Mouse (Mus musculus) forebrain, embryonic 13.5 days (tissue): Measurements from ENCODE around the gene St3gal4. TPM values are rescaled to one million over a fixed set of nuclear protein-coding genes. Genes with fewer than 3 reads are reported as not detected.

ENCODE experiments used
- ATAC-seq: fragments of 200-750 bp; cut with Nextera tagmentation; 2 replicates; pipeline ENCODE4 v1.8.0; 2017
- H3K27ac ChIP-seq: fragments of 300-500 bp; sonication (generic); 2 replicates; pipeline ENCODE4 v1.5.1; 2015; ENCODE audit warnings: inconsistent platforms, mild to moderate bottlenecking, moderate library complexity
- H3K27me3 ChIP-seq: fragments of 300-500 bp; sonication (generic); 2 replicates; pipeline ENCODE4 v1.6.1; 2015; ENCODE audit warnings: mild to moderate bottlenecking, inconsistent platforms
- H3K36me3 ChIP-seq: fragments of 300-500 bp; sonication (generic); 2 replicates; pipeline ENCODE4 v1.6.1; 2015; ENCODE audit warnings: mild to moderate bottlenecking, inconsistent platforms; ENCODE audit not compliant: poor library complexity, severe bottlenecking
- H3K4me1 ChIP-seq: fragments of 300-500 bp; sonication (generic); 2 replicates; pipeline ENCODE4 v1.6.1; 2015; ENCODE audit warnings: inconsistent platforms
- H3K4me2 ChIP-seq: fragments of 300-500 bp; sonication (generic); 2 replicates; pipeline ENCODE4 v1.6.1; 2015; ENCODE audit warnings: inconsistent platforms, mild to moderate bottlenecking, moderate library complexity
- H3K4me3 ChIP-seq: fragments of 300-500 bp; sonication (generic); 2 replicates; pipeline ENCODE4 v1.5.1; 2015; ENCODE audit warnings: mild to moderate bottlenecking, inconsistent platforms
- H3K9ac ChIP-seq: fragments of 300-500 bp; sonication (generic); 2 replicates; pipeline ENCODE4 v1.6.1; 2015; ENCODE audit warnings: mild to moderate bottlenecking, inconsistent platforms
- H3K9me3 ChIP-seq: fragments of 300-500 bp; sonication (generic); replicated peaks from 2 replicates; pipeline ENCODE4 v1.6.1; 2016; ENCODE audit warnings: inconsistent platforms
- WGBS: fragments of 180-500 bp; shearing (Covaris S2); methylation state at CpG from one replicate; pipeline ENCODE4 v1.1.7; 2015; 5-methylcytosine and 5-hydroxymethylcytosine counted together
- polyA plus RNA-seq: library from polyadenylated mRNA; unstranded; fragments of >200 nt; fragmentation: Nextera tagmentation; extraction: Ambion mirVana; gene quantifications from 2 replicates; pipeline ENCODE4 v1.2.1, GENCODE M21; 2015

St3gal4 gene
- polyA plus RNA-seq, 1 experiment from 2014 or later = 10.8 TPM

DNA sequence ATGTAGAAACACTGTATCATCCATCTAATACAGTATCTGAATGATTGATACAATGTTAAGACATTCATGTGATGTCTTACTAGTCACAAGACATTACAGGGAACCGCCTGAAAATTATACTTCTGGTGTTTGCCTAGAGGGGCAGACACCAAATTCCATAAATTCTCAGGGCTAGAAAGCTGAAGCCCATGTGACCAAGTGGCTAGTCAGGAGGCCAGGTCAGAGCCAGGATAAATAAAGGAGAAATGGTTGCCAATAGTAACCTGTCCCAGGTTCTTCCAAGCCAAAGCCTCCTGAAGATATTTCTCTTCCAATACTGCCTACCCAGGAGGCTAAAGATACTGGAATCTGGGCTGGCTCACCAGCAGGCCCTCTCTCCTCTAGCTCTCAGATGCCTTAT, 23.3 kb downstream of the St3gal4 start:
- H3K4me2 ChIP-seq = no peak overlapping the region
- no peaks in the 10 kb centered on the region for H3K36me3 ChIP-seq
- ATAC-seq = no peak
- H3K9ac ChIP-seq = no peak overlapping the region
- no peak overlapping the region for H3K27ac ChIP-seq
- H3K4me3 ChIP-seq = no peak overlapping the region
- H3K27me3 ChIP-seq = no peaks in the 10 kb centered on the region
- 97% methylated on average over 1 of the region's 1 CpGs for WGBS
- no peaks in the 10 kb centered on the region for H3K4me1 ChIP-seq
- no peaks in the 10 kb centered on the region for H3K9me3 ChIP-seq

DNA sequence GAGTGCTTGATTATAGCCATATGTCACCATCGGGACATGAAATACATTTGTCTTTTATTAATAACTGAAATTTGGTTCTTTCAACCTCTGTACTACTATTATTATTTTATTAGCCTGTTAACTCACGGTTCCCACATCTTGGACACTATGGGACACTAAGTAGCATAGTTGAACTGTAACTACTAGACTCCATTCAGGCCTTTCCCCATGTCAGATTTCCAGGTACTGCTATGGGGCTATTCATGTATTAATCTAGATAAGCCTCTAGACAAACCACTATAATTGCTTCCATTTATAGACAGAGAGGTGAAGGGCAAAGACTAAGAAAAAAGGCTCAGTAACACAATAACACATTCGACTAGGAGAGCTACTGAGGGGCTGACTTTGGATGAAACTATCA, 25.7 kb downstream of the St3gal4 start:
- ATAC-seq = no peak
- no peaks in the 10 kb centered on the region for H3K27me3 ChIP-seq
- H3K4me2 ChIP-seq = no peak overlapping the region
- H3K36me3 ChIP-seq = no peaks in the 10 kb centered on the region
- H3K9me3 ChIP-seq = no peaks in the 10 kb centered on the region
- H3K27ac ChIP-seq = no peak overlapping the region
- no peak overlapping the region for H3K4me3 ChIP-seq
- 89% methylated on average over 3 of the region's 3 CpGs for WGBS
- no peak overlapping the region for H3K9ac ChIP-seq
- no peaks in the 10 kb centered on the region for H3K4me1 ChIP-seq

DNA sequence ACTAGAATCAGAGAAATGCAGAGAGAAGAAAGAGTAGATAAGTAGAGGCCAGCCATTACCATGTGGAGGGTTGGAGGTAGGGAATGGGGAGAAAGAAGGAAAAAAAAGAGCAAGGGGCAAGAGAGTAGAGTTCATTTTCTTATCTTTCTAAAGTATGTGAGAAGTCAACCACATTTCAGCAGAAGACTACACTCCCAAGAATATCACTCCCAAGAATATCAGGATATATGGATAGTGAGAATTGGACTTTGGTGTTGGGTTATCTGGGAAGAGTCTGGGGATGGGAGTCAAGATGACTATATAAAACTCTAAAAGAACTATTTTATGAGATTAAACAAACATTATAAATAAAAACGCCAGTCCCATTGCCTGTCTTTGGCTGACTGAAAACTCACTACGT, 26.2 kb downstream of the St3gal4 start:
- ATAC-seq = no peak
- no peaks in the 10 kb centered on the region for H3K4me1 ChIP-seq
- 95% methylated on average over 2 of the region's 2 CpGs for WGBS
- no peak overlapping the region for H3K27ac ChIP-seq
- H3K4me2 ChIP-seq = no peak overlapping the region
- no peaks in the 10 kb centered on the region for H3K36me3 ChIP-seq
- H3K27me3 ChIP-seq = no peaks in the 10 kb centered on the region
- no peak overlapping the region for H3K9ac ChIP-seq
- no peaks in the 10 kb centered on the region for H3K9me3 ChIP-seq
- H3K4me3 ChIP-seq = no peak overlapping the region

DNA sequence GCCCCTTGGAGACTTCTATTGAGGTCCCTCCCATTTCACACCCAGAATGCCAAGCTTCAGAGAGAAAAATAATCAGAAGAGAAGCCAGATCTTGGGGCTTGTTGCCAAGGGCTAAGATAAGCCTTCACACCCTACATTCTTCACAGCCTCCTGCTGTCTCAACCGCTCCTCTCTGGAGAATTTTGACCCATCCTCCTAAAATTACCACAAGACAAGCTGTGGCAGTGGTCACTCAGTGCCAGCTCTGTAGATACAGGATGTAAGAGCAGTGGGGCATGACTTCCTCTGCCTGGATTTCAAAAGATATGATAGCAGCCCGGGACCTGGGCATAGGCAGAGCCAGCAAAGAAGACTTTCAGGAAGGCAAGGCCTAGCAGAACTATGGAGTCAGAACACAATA, 57.6 kb downstream of the St3gal4 start:
- Histone ChIP-seq H3K27me3 (no peaks in the 10 kb centered on the region), H3K9me3 (no peaks in the 10 kb centered on the region), H3K4me2 (no peak overlapping the region), H3K36me3 (no peaks in the 10 kb centered on the region), H3K9ac (no peak overlapping the region), H3K4me3 (no peak overlapping the region), H3K27ac (no peak overlapping the region), H3K4me1 (no peaks in the 10 kb centered on the region)
- WGBS = 76% methylated on average over 2 of the region's 2 CpGs
- ATAC-seq = no peak

DNA sequence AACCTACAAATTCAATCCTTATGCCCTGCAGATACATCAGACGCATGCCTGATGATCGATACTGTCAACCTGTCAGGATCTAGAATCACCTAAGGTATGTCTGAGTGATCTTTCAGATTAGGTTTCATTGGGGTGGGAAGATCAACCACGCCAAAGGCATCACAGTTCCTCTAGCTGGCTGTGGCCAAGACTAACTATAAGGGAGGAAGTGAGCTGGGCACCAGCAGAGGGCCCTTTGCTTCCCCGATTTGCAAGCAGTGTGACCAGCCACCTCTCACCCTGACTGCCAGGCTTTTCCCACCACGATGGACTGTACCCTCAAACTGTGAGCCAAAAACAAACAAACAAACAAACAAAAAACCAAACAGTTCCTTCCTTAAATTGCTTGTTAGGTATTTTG, 59.2 kb downstream of the St3gal4 start:
- H3K27me3 ChIP-seq = no peaks in the 10 kb centered on the region
- WGBS = 91% methylated on average over 5 of the region's 5 CpGs
- no peak overlapping the region for H3K27ac ChIP-seq
- no peak overlapping the region for H3K4me2 ChIP-seq
- no peaks in the 10 kb centered on the region for H3K36me3 ChIP-seq
- ATAC-seq = no peak
- no peaks in the 10 kb centered on the region for H3K9me3 ChIP-seq
- H3K4me3 ChIP-seq = no peak overlapping the region
- H3K4me1 ChIP-seq = no peaks in the 10 kb centered on the region
- H3K9ac ChIP-seq = no peak overlapping the region

DNA sequence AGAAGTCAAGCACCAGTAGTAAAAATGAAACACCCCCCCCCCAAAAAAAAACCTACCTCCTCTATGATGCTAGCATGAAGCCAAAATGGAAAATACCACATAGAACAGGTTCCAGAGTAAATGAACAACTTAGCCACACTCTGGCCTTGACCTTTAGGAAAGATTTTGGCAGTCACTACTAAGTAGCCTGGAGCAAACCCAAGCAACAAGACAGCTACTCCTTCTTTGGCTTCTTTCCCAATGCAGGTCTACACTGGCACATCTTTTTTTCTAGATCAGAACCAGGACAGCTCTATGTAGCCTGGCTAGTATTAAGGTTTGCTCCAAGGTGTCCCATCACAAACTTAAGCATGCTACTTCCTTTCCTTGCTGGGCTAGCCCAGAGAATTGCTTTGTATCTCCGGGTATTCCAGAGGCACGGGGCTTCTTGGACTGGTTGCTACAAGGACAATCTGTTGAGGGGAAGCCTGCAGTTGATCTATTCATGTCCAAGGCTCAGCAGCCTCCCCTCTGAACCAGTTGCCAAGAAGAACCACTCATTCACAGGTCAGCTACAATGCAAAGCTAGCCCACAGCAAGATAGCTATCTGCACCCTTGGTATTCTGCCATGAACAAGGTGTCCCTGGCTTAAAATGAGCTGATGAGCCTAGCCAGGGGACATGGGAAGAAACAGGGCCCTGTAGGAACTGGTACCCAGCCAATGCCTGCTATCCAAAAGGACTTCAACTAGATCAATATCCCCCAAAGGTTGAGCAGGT, 60.3 kb downstream of the St3gal4 start:
- H3K27ac ChIP-seq = no peak overlapping the region
- no peaks in the 10 kb centered on the region for H3K9me3 ChIP-seq
- 97% methylated on average over 2 of the region's 2 CpGs for WGBS
- no peaks in the 10 kb centered on the region for H3K4me1 ChIP-seq
- ATAC-seq = no peak
- no peak overlapping the region for H3K4me2 ChIP-seq
- no peak overlapping the region for H3K9ac ChIP-seq
- H3K4me3 ChIP-seq = no peak overlapping the region
- H3K27me3 ChIP-seq = no peaks in the 10 kb centered on the region
- peaks cover 5% of the 10 kb centered on the region; the same call in 1 of the 2 replicates for H3K36me3 ChIP-seq

DNA sequence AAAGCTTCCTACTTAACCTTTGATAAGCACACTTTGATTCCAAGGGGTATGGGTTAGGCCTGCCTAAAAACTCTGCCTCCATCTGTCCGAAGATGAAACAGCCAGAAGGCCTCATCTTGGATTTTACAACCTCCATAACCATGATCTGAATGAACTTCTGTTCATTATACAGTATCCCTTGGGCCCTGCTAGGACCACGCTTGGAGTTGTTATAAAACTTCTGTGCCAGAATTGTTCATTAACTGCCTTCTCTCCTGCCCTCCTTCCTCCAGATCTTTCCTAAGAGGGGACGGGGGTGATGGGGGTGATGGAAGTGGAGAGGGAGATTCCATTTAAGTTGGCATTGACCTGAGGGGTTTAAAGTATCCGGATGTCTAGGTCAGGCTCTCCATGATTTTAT, 60.9 kb downstream of the St3gal4 start:
- ATAC-seq = no peak
- no peak overlapping the region for H3K27ac ChIP-seq
- H3K9me3 ChIP-seq = no peaks in the 10 kb centered on the region
- no peak overlapping the region for H3K4me2 ChIP-seq
- WGBS = 92% methylated on average over 4 of the region's 4 CpGs
- peaks cover 9% of the 10 kb centered on the region; the same call in 1 of the 2 replicates for H3K36me3 ChIP-seq
- no peak overlapping the region for H3K4me3 ChIP-seq
- no peaks in the 10 kb centered on the region for H3K27me3 ChIP-seq
- H3K4me1 ChIP-seq = no peaks in the 10 kb centered on the region
- no peak overlapping the region for H3K9ac ChIP-seq

DNA sequence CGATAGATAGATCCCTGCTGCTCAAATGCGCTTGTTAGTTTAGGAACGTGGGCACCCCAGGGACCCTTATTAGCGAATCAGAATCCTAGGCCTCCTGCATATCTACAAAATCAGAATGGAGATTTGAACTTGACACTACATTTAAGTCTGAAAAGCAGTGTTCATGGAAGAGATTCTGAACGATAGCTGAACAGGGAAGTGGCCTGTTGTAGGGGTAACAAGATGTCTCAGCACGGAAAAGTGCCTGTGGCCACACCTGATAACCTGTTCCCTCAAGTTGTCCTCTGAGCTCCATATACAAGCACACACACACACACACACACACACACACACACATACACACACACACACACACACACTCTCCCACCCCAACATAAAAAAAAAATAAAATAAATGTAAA, 61.4 kb downstream of the St3gal4 start:
- no peak overlapping the region for H3K4me2 ChIP-seq
- no peak overlapping the region for H3K9ac ChIP-seq
- H3K4me1 ChIP-seq = no peaks in the 10 kb centered on the region
- H3K36me3 ChIP-seq = peaks cover 14% of the 10 kb centered on the region
- WGBS = 86% methylated on average over 6 of the region's 6 CpGs
- no peaks in the 10 kb centered on the region for H3K27me3 ChIP-seq
- no peak overlapping the region for H3K4me3 ChIP-seq
- no peak overlapping the region for H3K27ac ChIP-seq
- H3K9me3 ChIP-seq = no peaks in the 10 kb centered on the region
- no peak for ATAC-seq

DNA sequence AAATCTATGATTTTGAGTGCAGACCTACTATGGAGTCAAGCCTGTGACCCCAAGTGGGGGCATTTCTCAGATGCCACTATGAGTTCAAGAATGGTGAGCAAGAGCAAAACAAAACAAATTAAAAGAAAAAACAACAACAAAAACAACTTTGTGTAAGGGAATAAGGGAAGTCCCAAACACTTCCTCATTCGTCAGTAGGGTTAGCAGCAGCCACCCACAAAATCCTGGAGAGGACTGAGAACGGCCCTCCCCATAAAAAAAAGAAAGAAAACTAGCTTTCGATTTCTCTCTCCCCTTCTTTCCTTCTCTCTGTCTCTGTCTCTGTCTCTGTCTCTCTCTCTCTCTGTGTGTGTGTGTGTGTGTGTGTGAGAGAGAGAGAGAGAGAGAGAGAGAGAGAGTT, 62.5 kb downstream of the St3gal4 start:
- Histone ChIP-seq H3K4me3 (no peak overlapping the region), H3K4me1 (no peaks in the 10 kb centered on the region), H3K9me3 (no peaks in the 10 kb centered on the region), H3K4me2 (no peak overlapping the region), H3K27ac (no peak overlapping the region), H3K9ac (no peak overlapping the region), H3K27me3 (no peaks in the 10 kb centered on the region), H3K36me3 (peaks cover 21% of the 10 kb centered on the region)
- 83% methylated on average over 3 of the region's 3 CpGs for WGBS
- ATAC-seq = no peak

DNA sequence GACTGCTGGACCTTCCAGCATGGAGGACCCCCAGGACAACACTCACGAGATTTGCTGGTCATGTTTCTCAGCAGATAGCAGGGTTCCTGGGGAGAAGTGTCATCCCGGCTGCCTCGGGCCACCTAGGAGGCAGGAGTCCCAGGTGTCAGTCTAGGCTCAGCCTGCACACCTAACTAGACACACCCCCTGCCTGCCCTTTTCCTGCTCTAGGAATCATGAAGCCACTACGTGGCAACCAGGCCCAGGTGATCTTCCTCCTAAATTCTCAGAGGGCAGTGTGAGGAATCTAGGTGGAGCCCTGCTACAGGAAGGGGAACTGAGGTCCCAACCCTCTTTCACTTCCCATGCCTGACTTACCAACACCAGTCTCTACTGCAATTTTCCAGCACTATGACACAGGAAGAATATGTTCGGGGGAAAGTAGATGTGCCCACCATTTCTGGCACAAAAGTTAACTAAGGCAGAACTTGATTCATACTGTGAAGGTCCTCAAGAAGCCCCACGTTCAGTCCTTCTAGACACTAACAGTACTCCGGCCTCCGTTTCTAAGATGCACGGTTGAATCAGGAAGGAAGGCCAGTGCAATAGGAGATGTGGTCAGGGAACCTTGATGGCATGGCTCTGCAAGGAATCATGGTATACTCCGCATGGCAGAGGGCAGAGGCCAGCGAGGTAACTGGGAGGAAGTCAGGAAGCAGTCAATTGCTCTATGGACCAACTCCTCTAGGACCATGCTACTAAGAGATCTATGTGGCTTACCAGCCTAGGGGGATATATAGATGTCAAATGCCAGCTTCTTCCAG, 63.3 kb downstream of the St3gal4 start:
- H3K27ac ChIP-seq = no peak overlapping the region
- ATAC-seq = no peak
- 90% methylated on average over 11 of the region's 11 CpGs for WGBS
- no peaks in the 10 kb centered on the region for H3K27me3 ChIP-seq
- no peaks in the 10 kb centered on the region for H3K4me1 ChIP-seq
- H3K9ac ChIP-seq = no peak overlapping the region
- no peak overlapping the region for H3K4me3 ChIP-seq
- H3K36me3 ChIP-seq = peaks cover 21% of the 10 kb centered on the region
- H3K9me3 ChIP-seq = no peaks in the 10 kb centered on the region
- no peak overlapping the region for H3K4me2 ChIP-seq

DNA sequence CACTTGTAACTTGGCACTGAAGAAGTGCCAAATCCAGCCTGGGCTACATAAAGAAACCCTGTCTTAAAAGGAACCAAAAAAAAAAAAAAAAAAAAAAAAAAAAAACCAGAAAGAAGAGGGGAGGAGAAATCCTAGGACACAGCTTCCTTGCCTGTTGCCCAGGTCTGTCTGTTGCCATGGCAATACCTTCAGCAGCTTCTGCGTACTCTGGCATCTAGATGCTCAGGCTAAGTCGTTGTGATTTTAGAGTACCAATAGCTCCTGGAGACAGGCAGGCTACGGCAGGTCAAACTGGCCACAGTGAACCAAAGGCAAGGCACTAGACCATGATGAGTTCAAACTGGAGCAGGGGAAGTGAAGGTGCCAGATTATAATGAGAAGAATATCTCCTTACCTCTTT, 65.4 kb downstream of the St3gal4 start:
- no peak overlapping the region for H3K4me2 ChIP-seq
- no peak overlapping the region for H3K27ac ChIP-seq
- no peaks in the 10 kb centered on the region for H3K9me3 ChIP-seq
- H3K36me3 ChIP-seq = peaks cover 21% of the 10 kb centered on the region
- no peak overlapping the region for H3K4me3 ChIP-seq
- H3K27me3 ChIP-seq = no peaks in the 10 kb centered on the region
- ATAC-seq = no peak
- H3K9ac ChIP-seq = no peak overlapping the region
- H3K4me1 ChIP-seq = no peaks in the 10 kb centered on the region
- WGBS = 77% methylated on average over 3 of the region's 3 CpGs

DNA sequence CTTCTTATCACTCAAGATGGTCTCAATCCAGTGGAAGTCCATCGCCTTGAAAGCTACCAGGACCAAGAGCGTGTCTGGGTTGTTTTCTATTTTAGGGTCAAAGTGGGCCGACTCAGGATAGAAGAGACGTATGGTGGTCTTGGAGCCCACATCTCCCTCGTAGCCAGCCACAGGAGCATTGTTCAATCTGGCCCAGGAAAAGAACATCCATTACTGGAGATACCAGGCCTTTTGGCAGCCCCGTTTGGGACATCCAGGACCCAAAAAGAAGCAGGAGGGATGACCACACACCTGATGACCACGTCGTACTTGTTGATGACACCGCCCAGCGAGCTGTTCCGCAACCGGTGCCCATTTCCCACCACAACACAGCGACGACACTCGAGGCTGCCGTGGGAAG, 66.0 kb downstream of the St3gal4 start:
- Histone ChIP-seq H3K9ac (no peak overlapping the region), H3K4me1 (no peaks in the 10 kb centered on the region), H3K4me2 (no peak overlapping the region), H3K36me3 (peaks cover 21% of the 10 kb centered on the region), H3K27me3 (no peaks in the 10 kb centered on the region), H3K27ac (no peak overlapping the region), H3K4me3 (no peak overlapping the region), H3K9me3 (no peaks in the 10 kb centered on the region)
- ATAC-seq = no peak
- 91% methylated on average over 16 of the region's 16 CpGs for WGBS
